Mouse (Mus musculus): ENCODE measurements at regions not wholly inside any gene's neighbourhood (a gene's known extent, or its start where the extent isn't known, plus 50 kb on each side); places are given as distances from the start of the nearest gene placed in this dataset.
A peak's percentile ranks its signal among the peaks of the same experiment; 100 is the strongest.
"Not testable (repeated sequence)": the region's sequence is repeated elsewhere in the genome, so short reads cannot be mapped to it uniquely, and the experiment has no call there.

DNA sequence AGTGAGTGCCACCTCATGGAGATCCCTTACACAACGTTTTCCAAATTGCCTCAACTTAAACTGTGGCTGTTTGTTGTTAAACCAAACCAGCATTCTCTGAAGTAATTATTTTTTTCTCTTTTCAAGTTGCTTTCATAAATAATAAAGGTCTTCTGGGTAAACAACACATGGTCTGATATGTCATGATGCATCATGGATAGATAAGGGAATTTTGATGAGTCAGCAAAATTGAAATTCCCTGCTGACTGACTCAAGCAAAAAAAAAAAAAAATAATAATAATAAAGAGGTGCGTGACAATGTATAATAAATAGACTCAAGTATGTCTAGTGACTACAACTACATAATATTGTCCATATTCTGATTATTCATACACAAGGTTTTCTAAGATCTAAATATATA is 201.8 kb downstream of the Adgb start:
- DNase-seq (ENCODE audit: low spot score): no peak

- peak; percentile 15 for DNase-seq (ENCODE audit: low spot score)
Observed at GRCm38 (mm10) chr10:10252540-10253318, 219.4 kb downstream of the Adgb start.

- no peak for DNase-seq (ENCODE audit: low spot score)
Observed at GRCm38 (mm10) chr10:10252136-10252535, 220.0 kb downstream of the Adgb start.

GRCm38 (mm10) chr10:10234894-10235523 is 237.1 kb downstream of the Adgb start:
- no peak for DNase-seq (ENCODE audit: low spot score)

- DNase-seq (ENCODE audit: low spot score): no peak
Observed at GRCm38 (mm10) chr10:10224582-10225144, 247.5 kb downstream of the Adgb start.

GRCm38 (mm10) chr10:10219726-10220125 is 252.4 kb downstream of the Adgb start:
- DNase-seq (ENCODE audit: low spot score): no peak

DNA sequence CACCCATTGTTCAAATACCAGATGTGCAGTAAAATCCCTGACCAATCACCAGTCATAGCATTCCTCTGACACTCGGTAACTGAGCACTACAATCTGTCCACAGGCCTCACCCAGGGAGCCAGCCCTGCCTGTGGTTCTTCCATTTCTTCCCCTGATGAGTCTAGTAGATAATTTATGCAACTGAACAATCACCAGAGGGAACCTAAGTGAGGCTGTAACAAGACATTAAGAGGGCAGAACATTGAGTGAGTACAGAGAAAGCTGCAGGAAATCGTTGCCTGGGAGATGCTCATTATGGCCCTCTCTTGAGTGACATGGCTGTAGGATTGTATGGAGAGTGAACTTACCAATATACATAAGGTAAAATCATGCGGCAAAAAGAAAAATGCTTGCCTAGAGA is 255.2 kb downstream of the Adgb start:
- no peak for DNase-seq (ENCODE audit: low spot score)

GRCm38 (mm10) chr10:10215376-10215775 is 256.8 kb downstream of the Adgb start:
- no peak for DNase-seq (ENCODE audit: low spot score)

GRCm38 (mm10) chr10:10208354-10208753 is 263.8 kb downstream of the Adgb start:
- DNase-seq (ENCODE audit: low spot score): no peak

DNA sequence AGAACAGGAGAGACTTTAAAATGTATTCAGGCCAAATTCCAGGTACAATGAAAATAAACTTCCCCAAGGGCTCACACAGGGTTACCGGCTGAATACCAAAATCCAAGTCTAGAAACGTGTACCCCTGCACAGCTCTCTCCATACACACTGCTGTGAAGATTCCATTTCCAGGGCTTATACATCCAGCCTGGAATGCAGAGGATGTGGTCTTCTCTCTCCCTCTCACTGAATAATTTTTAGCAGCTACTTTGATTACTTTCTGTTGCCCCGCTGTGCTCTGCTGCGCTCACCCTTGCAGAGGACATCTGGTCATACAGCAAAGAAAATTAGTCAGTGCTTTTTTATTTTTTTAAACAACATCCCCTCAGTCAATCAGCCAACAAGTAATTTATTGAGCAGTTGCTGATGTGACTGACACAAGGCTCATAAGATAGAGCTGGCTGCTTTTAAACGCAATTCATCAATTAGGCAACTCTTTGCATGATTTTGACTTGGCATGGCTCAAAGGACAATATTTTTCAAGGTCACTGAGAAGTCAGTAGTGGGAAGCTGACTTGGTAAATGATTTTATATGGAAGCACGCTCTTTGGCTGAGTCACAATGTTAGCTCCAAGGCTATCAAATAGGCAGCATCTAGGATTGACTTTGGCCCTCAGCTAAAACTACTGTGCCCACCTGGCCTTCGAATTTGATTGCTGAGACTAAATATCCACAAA is 266.2 kb downstream of the Adgb start:
- DNase-seq (ENCODE audit: low spot score): no peak

- no peak for DNase-seq (ENCODE audit: low spot score)
Observed at GRCm38 (mm10) chr10:10203982-10204381, 268.1 kb downstream of the Adgb start.

DNA sequence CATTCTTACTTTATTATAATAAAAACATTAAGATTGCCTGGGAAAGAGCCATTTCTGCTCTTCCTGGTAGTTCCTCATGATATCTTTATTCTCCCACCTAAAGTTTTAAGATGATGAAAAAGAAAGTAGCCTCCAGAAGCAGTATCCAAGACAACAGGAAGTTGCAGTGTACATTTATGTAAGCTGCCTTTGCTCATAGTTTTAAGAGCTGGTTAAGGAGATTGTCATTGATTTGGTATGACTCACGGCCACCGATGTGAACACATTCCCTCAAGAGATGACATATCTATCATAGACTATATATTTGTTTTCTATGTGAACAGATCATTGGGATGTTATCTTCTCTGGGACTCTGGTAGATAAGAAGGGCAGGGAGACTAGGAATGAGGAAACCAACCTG is 281.8 kb downstream of the Adgb start:
- DNase-seq (ENCODE audit: low spot score): no peak

- no peak for DNase-seq (ENCODE audit: low spot score)
Observed at GRCm38 (mm10) chr10:10188113-10188512, 284.0 kb downstream of the Adgb start.

DNA sequence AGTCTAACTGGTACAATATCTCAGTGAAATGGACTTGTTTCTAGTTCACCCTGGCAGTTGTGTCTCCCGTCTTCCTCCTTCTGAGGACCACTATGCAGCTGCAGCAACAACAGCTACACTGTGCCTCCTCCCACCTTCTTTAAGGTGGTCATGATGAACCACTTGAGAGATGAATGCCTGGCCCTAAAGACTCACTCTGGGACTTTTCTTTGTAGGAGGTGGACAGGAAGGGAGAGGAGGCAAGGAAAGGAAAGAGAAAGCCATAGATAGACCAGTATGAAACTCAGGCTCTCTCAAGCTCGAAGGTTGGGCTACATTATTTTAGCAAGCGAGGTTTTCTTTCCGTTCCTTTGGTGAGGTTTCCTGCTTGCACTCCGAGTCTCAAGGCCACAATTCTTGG is 285.4 kb downstream of the Adgb start:
- DNase-seq (ENCODE audit: low spot score): no peak

GRCm38 (mm10) chr10:10185298-10185883 is 284.5 kb upstream of the Stxbp5 start:
- DNase-seq (ENCODE audit: low spot score): no peak

DNA sequence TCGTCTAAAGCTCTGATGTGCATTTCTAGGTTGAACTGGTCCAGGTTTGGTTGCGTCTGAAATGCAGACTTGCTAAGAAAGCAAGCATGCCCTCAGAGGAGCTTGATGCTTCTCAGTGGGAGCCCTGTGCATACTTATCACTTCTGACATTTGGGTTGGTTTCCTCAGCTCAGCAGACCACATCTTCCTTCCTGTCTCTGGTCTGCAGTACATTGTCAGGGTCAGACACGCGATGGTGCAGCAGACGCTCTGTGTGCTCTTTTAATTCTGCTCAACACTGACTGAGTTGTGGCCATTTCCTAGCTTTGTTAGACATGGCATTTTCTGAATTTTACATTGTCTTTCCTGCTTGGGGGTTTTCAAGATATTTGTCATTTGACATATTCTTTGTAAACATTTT is 283.5 kb upstream of the Stxbp5 start:
- no peak for DNase-seq (ENCODE audit: low spot score)

- not testable (repeated sequence) for DNase-seq (ENCODE audit: low spot score)
Observed at GRCm38 (mm10) chr10:10177037-10177436, 276.2 kb upstream of the Stxbp5 start.
